Mouse (Mus musculus) embryonic facial prominence, embryonic 12.5 days (tissue): ENCODE measurements around the gene Ccdc30. TPM values are rescaled to one million over a fixed set of nuclear protein-coding genes. Genes with fewer than 3 reads are reported as not detected.
"Not testable (repeated sequence)": the region's sequence is repeated elsewhere in the genome, so short reads cannot be mapped to it uniquely, and the experiment has no call there.

Source experiments
- ATAC-seq: fragments of 200-750 bp; cut with Nextera tagmentation; 2 replicates; pipeline ENCODE4 v1.8.0; 2017; ENCODE audit not compliant: insufficient number of reproducible peaks, insufficient read depth, low FRiP score, low TSS enrichment
- H3K27ac ChIP-seq: fragments of 300-500 bp; sonication (generic); 2 replicates; pipeline ENCODE4 v1.5.1; 2016; ENCODE audit warnings: mild to moderate bottlenecking
- H3K27me3 ChIP-seq: fragments of 300-500 bp; sonication (generic); 2 replicates; pipeline ENCODE4 v1.6.1; 2016; ENCODE audit warnings: mild to moderate bottlenecking, moderate library complexity
- H3K36me3 ChIP-seq: fragments of 300-500 bp; sonication (generic); 2 replicates; pipeline ENCODE4 v1.6.1; 2016; ENCODE audit warnings: mild to moderate bottlenecking
- H3K4me1 ChIP-seq: fragments of 300-500 bp; sonication (generic); 2 replicates; pipeline ENCODE4 v1.6.1; 2016
- H3K4me2 ChIP-seq: fragments of 300-500 bp; sonication (generic); replicated peaks from 2 replicates; pipeline ENCODE4 v1.6.1; 2016; ENCODE audit warnings: mild to moderate bottlenecking, moderate library complexity
- H3K4me3 ChIP-seq: fragments of 300-500 bp; sonication (generic); 2 replicates; pipeline ENCODE4 v1.5.1; 2016; ENCODE audit warnings: mild to moderate bottlenecking
- H3K9ac ChIP-seq: fragments of 300-500 bp; sonication (generic); 2 replicates; pipeline ENCODE4 v1.6.1; 2016; ENCODE audit warnings: mild to moderate bottlenecking, moderate library complexity
- H3K9me3 ChIP-seq: fragments of 300-500 bp; sonication (generic); 2 replicates; pipeline ENCODE4 v1.6.1; 2016; ENCODE audit warnings: mild to moderate bottlenecking, moderate library complexity
- WGBS: fragments of 180-500 bp; shearing (Covaris S2); methylation state at CpG from one replicate; pipeline ENCODE4 v1.1.7; 2016; 5-methylcytosine and 5-hydroxymethylcytosine counted together
- polyA plus RNA-seq: library from polyadenylated mRNA; unstranded; fragments of >200 nt; fragmentation: Nextera tagmentation; extraction: Ambion mirVana; gene quantifications from 2 replicates; pipeline ENCODE4 v1.2.1, GENCODE M21; 2016

The Ccdc30 gene
- polyA plus RNA-seq, 1 experiment from 2014 or later, result 9.5 TPM

- Histone ChIP-seq H3K27ac (no peak overlapping the region), H3K4me1 (0 out of 2 replicates have a peak, but pooled peaks cover 3% of the 10 kb centered on the region), H3K9me3 (no peaks in the 10 kb centered on the region), H3K4me3 (no peak overlapping the region), H3K36me3 (no peaks in the 10 kb centered on the region), H3K9ac (no peak overlapping the region), H3K27me3 (no peaks in the 10 kb centered on the region), H3K4me2 (no peak overlapping the region)
- WGBS, result 93% methylated on average over 3 of the region's 3 CpGs
- no peak for ATAC-seq
Observed at GRCm38 (mm10) chr4:119300761-119301160, 114.6 kb downstream of the Ccdc30 start.

GRCm38 (mm10) chr4:119297361-119297760 lies 118.0 kb downstream of the Ccdc30 start:
- Histone ChIP-seq H3K4me2 (no peak overlapping the region), H3K36me3 (no peaks in the 10 kb centered on the region), H3K9me3 (no peaks in the 10 kb centered on the region), H3K27ac (no peak overlapping the region), H3K27me3 (no peaks in the 10 kb centered on the region), H3K4me3 (no peak overlapping the region), H3K9ac (no peak overlapping the region), H3K4me1 (peaks cover 13% of the 10 kb centered on the region)
- WGBS, result 56% methylated on average over 2 of the region's 2 CpGs
- ATAC-seq, result no peak

- peaks cover 5% of the 10 kb centered on the region; the same call in 1 of the 2 replicates for H3K36me3 ChIP-seq
- peak overlapping the region; percentile 58 for H3K4me2 ChIP-seq
- 9% methylated on average over 6 of the region's 6 CpGs for WGBS
- H3K9ac ChIP-seq, result peak overlapping the region; percentile 70
- no peak for ATAC-seq
- peak overlapping the region; percentile 92 for H3K27ac ChIP-seq
- H3K4me1 ChIP-seq, result peaks cover 19% of the 10 kb centered on the region
- peak overlapping the region; percentile 98 for H3K4me3 ChIP-seq
- no peaks in the 10 kb centered on the region for H3K9me3 ChIP-seq
- H3K27me3 ChIP-seq, result no peaks in the 10 kb centered on the region
Observed at GRCm38 (mm10) chr4:119295134-119295453, 120.2 kb downstream of the Ccdc30 start.

- peak within 1 kb of the TSS; percentile 98 for H3K4me3 ChIP-seq
- WGBS, result under 1% methylated on average over 61 of the region's 61 CpGs
- H3K36me3 ChIP-seq, result peaks cover 5% of the 10 kb centered on the region; the same call in 1 of the 2 replicates
- H3K4me2 ChIP-seq, result peak within 1 kb of the TSS; percentile 86
- H3K27me3 ChIP-seq, result no peaks in the 10 kb centered on the region
- peaks cover 19% of the 10 kb centered on the region for H3K4me1 ChIP-seq
- no peaks in the 10 kb centered on the region for H3K9me3 ChIP-seq
- ATAC-seq, result peak; percentile 98
- peak within 1 kb of the TSS; percentile 97 for H3K9ac ChIP-seq
- peak within 1 kb of the TSS; percentile 92 for H3K27ac ChIP-seq
Observed at GRCm38 (mm10) chr4:119294415-119295133, 120.7 kb downstream of the Ccdc30 start, which contains the start of gene Ybx1. Gene Ybx1 (minus strand): TSS chr4:119294604.

GRCm38 (mm10) chr4:119293574-119294258 lies 121.6 kb downstream of the Ccdc30 start:
- H3K9me3 ChIP-seq, result no peaks in the 10 kb centered on the region
- peak overlapping the region; percentile 86 for H3K4me2 ChIP-seq
- peak overlapping the region; percentile 97 for H3K9ac ChIP-seq
- H3K4me1 ChIP-seq, result peaks cover 19% of the 10 kb centered on the region
- peaks cover 8% of the 10 kb centered on the region; the same call in 1 of the 2 replicates for H3K36me3 ChIP-seq
- peak overlapping the region; percentile 98 for H3K4me3 ChIP-seq
- peak overlapping the region; percentile 89 for H3K27ac ChIP-seq
- no peaks in the 10 kb centered on the region for H3K27me3 ChIP-seq
- under 1% methylated on average over 54 of the region's 80 CpGs for WGBS
- peak; percentile 1; the same call in 1 of the 2 replicates for ATAC-seq

- ATAC-seq, result no peak
- Histone ChIP-seq H3K27me3 (no peaks in the 10 kb centered on the region), H3K27ac (peak overlapping the region; percentile 89; the same call in 1 of the 2 replicates), H3K9ac (peak overlapping the region; percentile 97), H3K4me2 (peak overlapping the region; percentile 86), H3K4me1 (peaks cover 19% of the 10 kb centered on the region), H3K9me3 (no peaks in the 10 kb centered on the region), H3K36me3 (peaks cover 12% of the 10 kb centered on the region; the same call in 1 of the 2 replicates), H3K4me3 (peak overlapping the region; percentile 98)
- under 1% methylated on average over 24 of the region's 24 CpGs for WGBS
Observed at GRCm38 (mm10) chr4:119292771-119293573, 122.3 kb downstream of the Ccdc30 start.

GRCm38 (mm10) chr4:119291921-119292320 lies 123.4 kb downstream of the Ccdc30 start:
- peak overlapping the region; percentile 86 for H3K4me2 ChIP-seq
- peak overlapping the region; percentile 97; the same call in 1 of the 2 replicates for H3K9ac ChIP-seq
- peaks cover 12% of the 10 kb centered on the region; the same call in 1 of the 2 replicates for H3K36me3 ChIP-seq
- WGBS, result 78% methylated on average over 1 of the region's 1 CpGs
- no peaks in the 10 kb centered on the region for H3K27me3 ChIP-seq
- peaks cover 16% of the 10 kb centered on the region for H3K4me1 ChIP-seq
- no peak overlapping the region for H3K27ac ChIP-seq
- peak overlapping the region; percentile 98 for H3K4me3 ChIP-seq
- no peak for ATAC-seq
- H3K9me3 ChIP-seq, result no peaks in the 10 kb centered on the region

- H3K9me3 ChIP-seq, result no peaks in the 10 kb centered on the region
- ATAC-seq, result no peak
- H3K4me3 ChIP-seq, result no peak overlapping the region
- H3K4me1 ChIP-seq, result no peaks in the 10 kb centered on the region
- H3K27ac ChIP-seq, result no peak overlapping the region
- H3K4me2 ChIP-seq, result no peak overlapping the region
- WGBS, result 87% methylated on average over 2 of the region's 2 CpGs
- peaks cover 48% of the 10 kb centered on the region for H3K36me3 ChIP-seq
- no peak overlapping the region for H3K9ac ChIP-seq
- H3K27me3 ChIP-seq, result no peaks in the 10 kb centered on the region
Observed at GRCm38 (mm10) chr4:119285336-119285735, 130.0 kb downstream of the Ccdc30 start.

- H3K9ac ChIP-seq, result no peak overlapping the region
- H3K36me3 ChIP-seq, result peaks cover 52% of the 10 kb centered on the region
- no peak overlapping the region for H3K4me2 ChIP-seq
- 91% methylated on average over 1 of the region's 1 CpGs for WGBS
- no peaks in the 10 kb centered on the region for H3K4me1 ChIP-seq
- H3K4me3 ChIP-seq, result no peak overlapping the region
- no peaks in the 10 kb centered on the region for H3K9me3 ChIP-seq
- no peak for ATAC-seq
- H3K27ac ChIP-seq, result no peak overlapping the region
- no peaks in the 10 kb centered on the region for H3K27me3 ChIP-seq
Observed at GRCm38 (mm10) chr4:119284861-119285260, 130.5 kb downstream of the Ccdc30 start.

- not testable (repeated sequence) for H3K27ac ChIP-seq, ATAC-seq, H3K9ac ChIP-seq, H3K4me3 ChIP-seq, H3K4me2 ChIP-seq, H3K27me3 ChIP-seq, H3K4me1 ChIP-seq, H3K9me3 ChIP-seq
- WGBS, result 90% methylated on average over 15 of the region's 15 CpGs
- peaks cover 91% of the 10 kb centered on the region for H3K36me3 ChIP-seq
Observed at GRCm38 (mm10) chr4:119278784-119279183, 136.5 kb downstream of the Ccdc30 start.

- Histone ChIP-seq H3K9me3 (no peaks in the 10 kb centered on the region), H3K4me1 (no peaks in the 10 kb centered on the region), H3K36me3 (peaks cover 89% of the 10 kb centered on the region), H3K9ac (no peak overlapping the region), H3K27ac (no peak overlapping the region), H3K4me2 (no peak overlapping the region), H3K27me3 (no peaks in the 10 kb centered on the region), H3K4me3 (no peak overlapping the region)
- 81% methylated on average over 2 of the region's 2 CpGs for WGBS
- no peak for ATAC-seq
Observed at GRCm38 (mm10) chr4:119275726-119276125, 139.6 kb downstream of the Ccdc30 start.
